Mouse (Mus musculus) retina, adult 2 months (tissue): Measurements from ENCODE around the gene Fam131b.

Experiments used
- DNase-seq: peaks from one replicate; pipeline ENCODE4 v3.0.0-alpha.2; 2012; ENCODE audit warnings: low read depth, low spot score

The Fam131b gene

DNA sequence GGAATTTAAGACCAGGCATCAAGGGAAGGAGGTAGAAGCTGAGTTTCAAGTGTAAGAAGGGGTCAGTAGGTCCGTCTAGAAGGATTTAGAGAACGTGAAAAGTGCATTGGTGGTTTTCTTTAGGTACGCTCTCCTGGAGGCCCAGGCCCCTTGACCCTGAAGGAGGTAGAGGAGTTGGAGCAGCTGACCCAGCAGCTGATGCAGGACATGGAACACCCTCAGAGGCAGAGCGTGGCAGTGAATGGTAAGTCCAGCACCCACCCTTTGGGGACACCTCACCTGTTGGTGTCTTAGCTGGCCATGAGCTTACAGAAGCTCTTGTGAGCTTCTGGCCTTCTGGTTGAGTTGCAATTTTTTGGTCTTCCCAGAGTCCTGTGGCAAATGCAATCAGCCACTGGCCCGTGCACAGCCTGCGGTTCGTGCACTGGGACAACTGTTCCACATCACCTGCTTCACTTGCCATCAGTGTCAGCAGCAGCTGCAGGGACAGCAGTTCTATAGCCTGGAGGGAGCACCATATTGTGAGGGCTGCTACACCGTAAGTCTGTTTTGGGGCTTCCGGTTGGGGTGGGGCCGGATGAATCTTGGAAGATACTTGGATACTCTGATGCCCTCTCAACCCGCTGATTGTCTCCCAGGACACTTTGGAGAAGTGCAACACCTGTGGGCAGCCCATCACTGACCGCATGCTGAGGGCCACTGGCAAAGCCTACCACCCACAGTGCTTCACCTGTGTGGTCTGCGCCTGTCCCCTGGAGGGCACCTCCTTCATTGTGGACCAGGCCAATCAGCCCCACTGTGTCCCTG is 31.6 kb upstream of the Fam131b start:
- no peak for DNase-seq

GRCm38 (mm10) chr6:42355366-42355765 is 30.9 kb upstream of the Fam131b start:
- DNase-seq, result no peak

- DNase-seq, result no peak
Measured at GRCm38 (mm10) chr6:42354076-42355019, 29.9 kb upstream of the Fam131b start.

DNA sequence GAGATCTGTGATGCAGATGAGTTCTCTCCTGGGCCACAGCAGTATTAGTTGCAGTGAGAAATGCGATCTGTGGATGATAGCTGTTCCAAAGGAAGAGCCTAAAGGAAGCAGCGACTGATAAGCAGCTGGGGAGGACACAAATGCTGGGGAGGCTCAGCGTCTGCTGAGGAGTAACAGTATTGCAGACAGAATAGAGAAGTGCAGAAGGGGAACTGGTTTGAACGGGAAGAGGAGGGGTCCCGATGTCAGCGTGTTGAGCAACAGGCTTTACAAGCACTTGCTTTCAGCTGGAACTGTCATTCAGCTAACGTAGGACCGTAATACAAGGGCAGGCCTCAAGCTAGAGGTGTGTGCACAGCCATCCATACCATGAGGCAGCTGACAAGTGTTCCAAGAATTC is 28.7 kb upstream of the Fam131b start:
- no peak for DNase-seq

- DNase-seq, result no peak
Measured at GRCm38 (mm10) chr6:42352486-42352846, 28.0 kb upstream of the Fam131b start.

DNA sequence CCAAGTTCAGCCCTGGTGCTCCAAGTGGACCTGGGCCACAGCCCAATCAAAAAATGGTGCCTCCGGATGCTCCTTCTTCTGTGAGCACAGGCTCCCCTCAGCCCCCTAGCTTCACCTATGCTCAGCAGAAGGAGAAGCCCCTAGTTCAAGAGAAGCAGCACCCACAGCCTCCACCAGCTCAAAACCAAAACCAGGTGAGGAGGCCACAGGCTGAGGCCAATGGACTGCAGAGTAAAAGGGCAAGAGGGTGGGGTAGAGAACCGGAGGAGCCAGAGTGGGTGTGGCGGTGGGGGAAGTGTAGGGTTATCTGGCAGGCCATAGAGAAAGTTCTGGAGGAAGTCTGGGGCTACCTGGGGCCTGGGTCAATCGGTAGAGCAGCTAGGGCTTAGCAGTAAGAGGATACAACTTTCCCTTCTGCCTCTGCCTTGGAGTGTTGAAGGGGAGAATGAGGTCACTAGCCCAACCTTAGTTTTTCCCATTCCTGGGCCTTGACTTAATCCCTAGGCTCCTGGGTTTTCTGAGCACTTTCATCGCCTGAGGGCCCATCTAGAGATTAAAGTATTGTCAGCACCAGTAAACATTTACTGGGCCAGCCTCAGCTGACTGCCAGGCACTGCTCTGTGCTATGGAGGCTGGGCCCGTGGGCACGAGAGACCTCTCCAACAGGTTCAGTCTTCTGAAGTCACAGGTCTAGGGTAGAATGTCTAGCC is 27.5 kb upstream of the Fam131b start:
- DNase-seq, result no peak

DNA sequence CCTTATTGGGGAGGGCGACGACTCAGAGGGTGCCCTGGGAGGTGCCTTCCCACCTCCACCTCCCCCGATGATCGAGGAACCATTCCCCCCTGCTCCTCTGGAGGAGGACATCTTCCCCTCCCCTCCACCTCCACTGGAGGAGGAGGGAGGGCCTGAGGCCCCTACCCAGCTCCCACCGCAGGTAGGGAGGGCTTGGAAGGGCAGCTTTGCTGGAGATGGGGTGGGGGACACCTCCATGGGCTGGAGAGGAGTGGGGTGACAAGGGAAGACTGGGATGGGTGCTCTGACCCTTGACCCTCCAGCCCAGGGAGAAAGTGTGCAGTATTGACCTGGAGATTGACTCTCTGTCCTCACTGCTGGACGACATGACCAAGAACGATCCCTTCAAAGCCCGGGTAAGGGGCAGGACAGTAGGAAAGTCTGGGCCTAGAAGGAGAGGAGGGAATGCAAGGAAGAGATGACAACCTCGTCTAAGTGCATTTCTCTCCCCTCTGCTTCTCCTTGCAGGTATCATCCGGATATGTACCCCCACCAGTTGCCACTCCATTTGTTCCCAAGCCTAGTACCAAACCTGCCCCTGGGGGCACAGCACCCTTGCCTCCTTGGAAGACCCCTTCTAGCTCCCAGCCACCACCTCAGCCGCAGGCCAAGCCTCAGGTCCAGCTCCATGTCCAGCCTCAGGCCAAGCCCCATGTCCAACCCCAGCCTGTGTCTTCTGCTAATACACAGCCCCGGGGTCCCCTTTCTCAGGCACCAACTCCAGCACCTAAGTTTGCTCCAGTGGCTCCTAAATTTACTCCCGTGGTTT is 26.7 kb upstream of the Fam131b start:
- no peak for DNase-seq

GRCm38 (mm10) chr6:42350021-42350967 is 25.9 kb upstream of the Fam131b start:
- DNase-seq, result no peak

DNA sequence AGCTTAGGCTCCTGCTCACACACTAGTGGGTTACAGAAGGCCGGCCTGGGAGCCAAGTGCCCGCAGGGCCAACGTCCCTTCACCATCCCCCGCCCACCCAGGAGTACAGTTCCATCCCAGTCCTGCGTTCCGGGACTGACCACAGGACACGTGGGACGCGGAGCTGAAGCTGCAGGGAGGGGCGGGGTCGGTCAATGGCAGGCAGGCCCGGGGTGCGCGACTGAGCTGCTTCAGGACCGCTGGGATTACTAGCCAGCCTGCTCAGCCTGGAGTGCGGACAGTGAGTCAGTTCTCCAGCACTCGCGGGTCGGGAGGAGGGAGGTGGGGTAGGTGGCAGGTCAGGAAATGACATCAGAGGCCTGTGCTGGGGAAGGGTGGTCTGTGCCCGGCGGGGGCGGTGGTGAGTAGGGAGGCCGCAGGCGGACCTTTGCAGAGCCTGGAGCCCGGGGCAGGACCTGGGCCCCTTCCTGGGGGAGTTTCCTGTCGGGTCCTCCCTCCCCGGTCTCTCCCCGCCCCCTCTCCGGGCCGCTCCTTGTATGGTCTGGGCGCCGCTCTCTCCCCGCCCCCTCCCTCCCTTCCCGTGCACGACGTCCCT is 25.1 kb upstream of the Fam131b start, which contains the start of gene Zyx:
Zyx (plus strand) TSS at position 205 of the 595 bp plus-strand sequence.
- DNase-seq, result peak; percentile 28

GRCm38 (mm10) chr6:42349006-42349425 is 24.6 kb upstream of the Fam131b start:
- DNase-seq, result no peak

DNA sequence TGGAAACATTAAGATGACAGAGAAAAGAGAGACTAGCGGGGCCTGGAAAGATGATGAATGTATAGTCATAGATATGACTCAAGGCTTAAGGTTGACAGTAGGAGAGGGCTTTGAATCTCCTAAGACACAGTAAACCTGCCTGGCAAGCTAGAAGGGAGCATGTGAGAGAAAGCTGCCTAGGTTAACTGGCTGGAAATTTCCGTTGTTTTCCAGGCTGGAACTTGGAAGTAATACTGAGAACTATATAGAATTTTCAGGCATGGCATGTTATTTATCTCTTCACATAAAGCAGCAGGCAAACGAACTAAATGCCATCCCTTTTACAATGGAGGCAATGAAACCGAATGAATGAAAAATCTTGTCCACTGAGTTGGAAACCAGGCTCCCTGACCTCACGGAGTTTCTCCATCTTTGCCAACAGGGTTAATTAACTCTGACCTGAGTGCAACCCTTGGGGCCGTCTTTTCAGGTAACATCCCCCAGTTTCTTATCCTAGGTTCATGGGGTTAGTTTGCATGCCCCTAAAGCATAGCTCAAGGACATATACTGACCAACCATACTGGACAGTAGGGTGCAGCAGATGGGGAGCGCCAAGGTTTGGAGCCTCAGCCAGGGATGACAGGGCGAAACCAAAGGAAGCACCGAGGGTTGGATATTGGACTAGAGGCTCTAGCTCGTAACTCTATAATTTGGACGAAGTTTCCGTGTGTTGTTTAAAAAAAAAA is 24.0 kb upstream of the Fam131b start:
- no peak for DNase-seq

DNA sequence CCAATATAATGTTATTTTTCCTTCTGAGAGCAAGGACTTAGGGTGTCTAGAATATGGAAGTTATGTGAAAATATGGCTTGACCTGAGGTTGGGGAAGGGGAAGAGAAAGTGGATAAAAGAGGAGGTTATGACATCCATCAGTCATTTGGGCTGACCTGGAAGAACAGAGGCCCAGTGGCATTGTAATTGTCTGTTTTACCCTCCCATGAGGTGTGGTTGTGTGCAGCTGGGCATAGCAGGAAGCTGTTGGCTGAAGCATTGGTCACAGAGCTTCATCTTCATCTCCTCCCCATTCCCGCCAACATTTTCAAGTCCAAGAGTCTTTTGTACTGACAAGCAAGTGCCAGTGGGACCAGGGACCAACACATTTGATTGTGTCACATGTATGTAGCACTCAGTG is 19.8 kb upstream of the Fam131b start:
- no peak for DNase-seq

DNA sequence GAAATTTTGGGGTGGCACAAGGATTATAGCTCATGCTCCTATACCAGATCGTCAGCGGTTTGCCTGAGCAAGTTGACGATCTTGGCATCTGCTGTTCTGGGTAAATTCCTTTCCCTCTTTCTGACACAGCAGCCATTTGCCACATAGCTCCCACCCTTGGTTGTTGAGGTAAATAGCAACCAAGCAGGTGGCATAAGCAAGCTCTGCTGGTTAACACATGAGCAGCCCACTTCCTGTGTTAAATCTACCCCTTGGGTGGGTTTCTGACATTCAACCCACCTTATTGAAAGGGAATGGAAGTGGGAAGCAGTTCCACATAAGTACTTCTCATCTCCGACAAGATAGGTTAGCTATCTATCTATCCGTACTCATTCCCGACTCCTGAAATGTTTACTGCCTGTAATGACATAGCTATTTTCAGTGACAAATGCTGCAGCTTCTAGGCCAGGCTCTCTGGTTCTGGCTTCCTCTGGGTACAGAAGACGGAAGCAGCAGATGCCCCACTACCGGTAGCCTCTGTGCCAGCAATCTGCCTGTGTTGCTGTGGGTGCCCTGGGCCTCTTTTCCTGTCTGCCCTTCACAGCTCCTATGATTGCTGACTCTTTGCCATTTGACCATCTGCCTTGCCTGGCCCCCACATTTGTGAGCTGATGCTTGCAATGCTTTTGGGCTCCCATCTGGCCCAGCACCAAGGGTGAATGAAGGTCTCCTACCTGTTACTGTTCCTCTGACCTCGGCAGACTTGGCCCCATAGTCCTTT is 19.1 kb upstream of the Fam131b start:
- DNase-seq, result no peak

- DNase-seq, result no peak
Measured at GRCm38 (mm10) chr6:42342171-42342570, 17.7 kb upstream of the Fam131b start.

- no peak for DNase-seq
Measured at GRCm38 (mm10) chr6:42339981-42340380, 15.5 kb upstream of the Fam131b start.

DNA sequence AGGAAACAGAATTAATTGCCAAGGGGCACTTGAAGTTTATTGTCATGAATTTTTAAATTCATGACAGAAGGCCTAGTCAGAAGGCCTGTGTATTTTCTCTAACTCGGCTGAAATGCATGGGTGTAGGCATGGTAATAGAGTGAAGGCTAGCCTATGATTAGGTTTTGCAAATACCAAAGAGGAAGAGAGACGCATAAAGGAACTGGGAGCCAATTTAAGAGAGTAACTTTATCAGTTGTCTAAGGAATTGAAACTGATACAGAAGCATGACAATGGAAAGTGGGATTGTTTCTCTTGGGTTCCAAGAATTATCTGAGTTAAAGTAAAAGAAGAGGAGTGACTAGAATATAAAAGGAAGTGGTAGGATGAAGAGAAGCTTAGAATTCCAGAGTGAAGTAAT is 14.7 kb upstream of the Fam131b start:
- DNase-seq, result no peak

GRCm38 (mm10) chr6:42330946-42331345 is 6.5 kb upstream of the Fam131b start:
- no peak for DNase-seq

DNA sequence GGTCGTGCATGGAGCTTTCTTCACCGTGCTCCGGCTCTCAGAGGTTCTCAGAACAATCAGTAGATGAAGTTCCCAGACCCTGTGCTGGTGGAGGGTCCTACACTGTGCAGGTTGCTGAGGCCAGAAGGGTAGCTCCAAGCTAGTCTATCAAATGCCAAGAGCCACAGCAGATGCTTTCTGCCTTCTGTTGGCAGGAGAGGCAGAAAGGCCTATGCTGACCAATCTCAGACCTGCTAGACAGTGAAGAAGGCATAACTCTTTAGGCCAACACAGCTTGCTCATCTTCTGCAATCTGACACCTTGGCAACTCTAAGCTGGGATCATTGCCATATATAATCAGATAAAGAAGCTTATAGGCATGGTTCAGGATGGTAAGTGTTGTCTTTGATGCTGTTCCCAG is 5.8 kb upstream of the Fam131b start:
- DNase-seq, result no peak
